Mouse (Mus musculus): ENCODE measurements around the gene Rtraf.

GRCm38 (mm10) chr14:19817949-19818348 lies 5.7 kb downstream of the Rtraf start:
- no peak for TF ChIP-seq TAL1 (IDR thresholded peaks at IDR 0.05; ENCODE audit: low read length)
- TF ChIP-seq GATA1 (IDR thresholded peaks at IDR 0.05; ENCODE audit: low read length), result no peak
